Mouse (Mus musculus): Measurements from ENCODE around the gene Proz. TPM values are rescaled to one million over a fixed set of nuclear protein-coding genes. Genes with fewer than 3 reads are reported as not detected.

Proz gene
- total RNA-seq (2014; rRNA removed) (0.24 TPM in 1 of 2 replicates, not detected in the other), polyA plus RNA-seq (2015; fragmentation: Nextera tagmentation; extraction: Ambion mirVana) (0.91 TPM in 2 replicates)

GRCm38 (mm10) chr8:13060441-13061150 is at the start of gene Proz:
Proz (plus strand) TSS chr8:13060914.
- H3K27ac ChIP-seq (ENCODE audit: low read depth, low read length): no peak within 1 kb of the TSS
- 80% methylated on average over 17 of the region's 17 CpGs for WGBS
- no peak for TF ChIP-seq CTCF (IDR thresholded peaks at IDR 0.05; ENCODE audit: low read depth)
- DNase-seq (no peak), ATAC-seq (no peak)
- no peak within 1 kb of the TSS for H3K4me2 ChIP-seq (ENCODE audit: low read depth)
- H3K4me1 ChIP-seq (ENCODE audit: insufficient read depth): no peaks in the 10 kb centered on the region
- H3K27me3 ChIP-seq (ENCODE audit: insufficient read depth, low read length): no peaks in the 10 kb centered on the region
- H3K36me3 ChIP-seq (ENCODE audit: insufficient read depth): no peaks in the 10 kb centered on the region
- no peak within 1 kb of the TSS for H3K4me3 ChIP-seq (ENCODE audit: low read depth, low read length)
- H3K9ac ChIP-seq: no peak within 1 kb of the TSS
- no peaks in the 10 kb centered on the region for H3K9me3 ChIP-seq (ENCODE audit: low read length)

DNA sequence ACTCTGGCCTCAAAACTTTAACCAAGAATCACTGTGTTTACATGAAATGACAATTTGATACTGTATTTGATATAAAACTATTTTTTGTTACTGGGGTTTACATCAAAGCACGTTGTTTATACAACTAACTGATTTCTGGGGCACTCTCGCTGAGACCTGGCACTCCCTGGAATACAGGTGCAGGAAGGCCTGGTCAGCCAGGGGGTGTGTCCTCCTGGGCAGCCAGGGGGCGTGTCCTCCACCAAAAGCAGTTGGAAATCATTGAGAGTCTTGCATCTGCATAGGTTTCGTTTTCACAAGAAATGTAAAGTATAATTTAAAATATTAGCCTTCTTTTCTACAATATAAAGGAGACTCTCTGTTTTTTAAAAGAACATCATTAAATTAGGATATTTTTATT is 41.2 kb upstream of the Proz start:
- Histone ChIP-seq H3K4me2 (ENCODE audit: low read depth) (no peak overlapping the region), H3K4me3 (ENCODE audit: low read depth, low read length) (no peak overlapping the region), H3K36me3 (ENCODE audit: insufficient read depth) (peaks cover 60% of the 10 kb centered on the region), H3K9ac (no peak overlapping the region), H3K9me3 (ENCODE audit: low read length) (no peaks in the 10 kb centered on the region), H3K27ac (ENCODE audit: low read depth, low read length) (no peak overlapping the region), H3K27me3 (ENCODE audit: insufficient read depth, low read length) (no peaks in the 10 kb centered on the region), H3K4me1 (ENCODE audit: insufficient read depth) (no peaks in the 10 kb centered on the region)
- no peak for TF ChIP-seq CTCF (IDR thresholded peaks at IDR 0.05; ENCODE audit: low read depth)
- DNase-seq: no peak
- 67% methylated on average over 4 of the region's 4 CpGs for WGBS
- no peak for ATAC-seq

DNA sequence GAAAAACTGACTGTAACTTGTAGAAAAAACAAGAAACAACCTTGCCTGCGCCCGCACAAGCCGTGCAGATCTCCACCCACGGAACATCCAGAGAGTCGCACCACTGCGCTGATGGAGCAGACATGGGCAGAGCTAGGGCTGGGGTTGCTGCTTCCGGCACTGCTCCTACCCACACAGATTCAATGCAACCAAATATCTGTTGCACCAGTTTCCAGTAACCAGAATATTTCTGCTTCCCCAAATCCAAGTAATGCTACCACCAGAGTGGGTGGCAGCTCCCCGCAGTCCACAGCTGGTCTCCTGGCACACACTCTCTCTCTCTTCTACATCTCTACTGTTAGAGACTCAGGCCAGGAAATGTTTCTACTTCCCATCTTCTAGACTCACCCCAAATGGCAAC is 38.9 kb upstream of the Proz start:
- Histone ChIP-seq H3K9me3 (ENCODE audit: low read length) (no peaks in the 10 kb centered on the region), H3K9ac (no peak overlapping the region), H3K27ac (ENCODE audit: low read depth, low read length) (no peak overlapping the region), H3K27me3 (ENCODE audit: insufficient read depth, low read length) (no peaks in the 10 kb centered on the region), H3K4me3 (ENCODE audit: low read depth, low read length) (no peak overlapping the region), H3K36me3 (ENCODE audit: insufficient read depth) (peaks cover 37% of the 10 kb centered on the region), H3K4me1 (ENCODE audit: insufficient read depth) (no peaks in the 10 kb centered on the region), H3K4me2 (ENCODE audit: low read depth) (no peak overlapping the region)
- ATAC-seq: no peak
- no peak for TF ChIP-seq CTCF (IDR thresholded peaks at IDR 0.05; ENCODE audit: low read depth)
- 95% methylated on average over 8 of the region's 8 CpGs for WGBS
- no peak for DNase-seq

DNA sequence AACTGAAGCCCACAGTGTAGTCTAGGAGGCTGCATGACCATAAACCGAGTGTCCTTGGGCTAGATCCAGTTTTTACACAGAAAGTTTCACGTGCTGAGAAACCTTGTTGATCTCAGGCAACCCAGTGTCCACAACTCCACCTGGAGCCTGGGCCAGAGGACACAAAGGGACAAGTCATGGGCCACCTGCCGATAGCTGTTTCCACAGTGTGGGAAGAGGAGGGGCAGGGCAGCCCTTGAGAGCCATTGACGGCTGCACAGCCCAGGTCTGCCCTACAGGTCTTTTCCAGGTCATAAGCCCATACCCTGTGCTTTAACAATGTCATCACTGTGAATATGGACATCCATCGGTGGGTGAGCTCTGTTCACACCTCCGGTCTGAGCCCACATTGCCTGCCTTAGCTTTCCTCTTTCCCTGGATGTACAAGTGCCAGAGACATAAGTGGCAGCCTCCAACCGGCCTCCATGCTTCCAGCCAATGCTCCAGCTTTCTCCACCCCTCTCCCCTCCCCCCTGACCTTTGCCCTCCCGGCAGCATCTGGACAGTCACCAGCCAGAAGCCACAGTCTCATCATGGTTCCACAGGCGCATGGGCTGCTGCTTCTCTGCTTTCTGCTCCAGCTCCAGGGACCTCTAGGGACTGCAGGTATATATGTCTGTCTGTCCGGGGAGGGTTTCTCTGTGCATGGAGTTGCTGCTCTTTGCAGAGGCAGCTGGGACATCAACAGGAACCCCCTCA is 35.1 kb upstream of the Proz start, which contains the start of gene F7:
TSS of gene F7 (plus strand) at position 548 of the 738 bp plus-strand sequence.
- ATAC-seq (0 out of 2 replicates have a peak, but pooled peaks have one; percentile 18), DNase-seq (no peak)
- Histone ChIP-seq H3K9me3 (ENCODE audit: low read length) (no peaks in the 10 kb centered on the region), H3K36me3 (ENCODE audit: insufficient read depth) (peaks cover 3% of the 10 kb centered on the region), H3K4me3 (ENCODE audit: low read depth, low read length) (no peak within 1 kb of the TSS), H3K4me1 (ENCODE audit: insufficient read depth) (no peaks in the 10 kb centered on the region), H3K27me3 (ENCODE audit: insufficient read depth, low read length) (no peaks in the 10 kb centered on the region), H3K9ac (no peak within 1 kb of the TSS), H3K4me2 (ENCODE audit: low read depth) (no peak within 1 kb of the TSS), H3K27ac (ENCODE audit: low read depth, low read length) (no peak within 1 kb of the TSS)
- 71% methylated on average over 10 of the region's 10 CpGs for WGBS
- TF ChIP-seq CTCF (IDR thresholded peaks at IDR 0.05; ENCODE audit: low read depth): no peak

DNA sequence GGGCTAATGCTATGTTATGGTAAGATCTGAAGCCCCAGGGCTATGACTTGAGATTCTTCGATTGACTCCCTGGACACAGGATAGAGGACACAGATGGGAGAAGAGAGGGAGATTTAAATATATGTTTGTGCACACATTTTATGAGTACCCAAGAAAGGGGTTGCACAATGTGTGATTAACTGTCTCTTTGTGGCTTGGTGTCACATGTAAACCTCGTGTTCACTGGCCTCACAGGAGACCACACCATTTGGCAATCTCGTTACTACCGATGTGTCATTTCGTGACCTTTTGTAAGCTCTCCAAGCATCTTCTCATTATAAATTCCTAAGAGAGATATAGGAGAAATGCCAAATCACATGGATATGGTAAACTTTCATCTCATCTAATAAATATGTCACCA is 33.1 kb upstream of the Proz start:
- TF ChIP-seq CTCF (IDR thresholded peaks at IDR 0.05; ENCODE audit: low read depth): no peak
- H3K9ac ChIP-seq: no peak overlapping the region
- H3K27ac ChIP-seq (ENCODE audit: low read depth, low read length): no peak overlapping the region
- H3K4me2 ChIP-seq (ENCODE audit: low read depth): no peak overlapping the region
- no peaks in the 10 kb centered on the region for H3K9me3 ChIP-seq (ENCODE audit: low read length)
- H3K4me1 ChIP-seq (ENCODE audit: insufficient read depth): no peaks in the 10 kb centered on the region
- no peak overlapping the region for H3K4me3 ChIP-seq (ENCODE audit: low read depth, low read length)
- no peaks in the 10 kb centered on the region for H3K27me3 ChIP-seq (ENCODE audit: insufficient read depth, low read length)
- WGBS: 87% methylated on average over 5 of the region's 5 CpGs
- H3K36me3 ChIP-seq (ENCODE audit: insufficient read depth): no peaks in the 10 kb centered on the region; the same call in 1 of the 2 replicates
- ATAC-seq (no peak), DNase-seq (no peak)

GRCm38 (mm10) chr8:13028482-13028881 is 32.2 kb upstream of the Proz start:
- WGBS: 70% methylated on average over 5 of the region's 5 CpGs
- H3K36me3 ChIP-seq (ENCODE audit: insufficient read depth): no peaks in the 10 kb centered on the region; the same call in 1 of the 2 replicates
- H3K27ac ChIP-seq (ENCODE audit: low read depth, low read length): no peak overlapping the region
- H3K4me3 ChIP-seq (ENCODE audit: low read depth, low read length): no peak overlapping the region
- DNase-seq (no peak), ATAC-seq (no peak)
- no peaks in the 10 kb centered on the region for H3K9me3 ChIP-seq (ENCODE audit: low read length)
- no peaks in the 10 kb centered on the region for H3K27me3 ChIP-seq (ENCODE audit: insufficient read depth, low read length)
- no peaks in the 10 kb centered on the region for H3K4me1 ChIP-seq (ENCODE audit: insufficient read depth)
- TF ChIP-seq CTCF (IDR thresholded peaks at IDR 0.05; ENCODE audit: low read depth): no peak
- no peak overlapping the region for H3K4me2 ChIP-seq (ENCODE audit: low read depth)
- H3K9ac ChIP-seq: no peak overlapping the region

DNA sequence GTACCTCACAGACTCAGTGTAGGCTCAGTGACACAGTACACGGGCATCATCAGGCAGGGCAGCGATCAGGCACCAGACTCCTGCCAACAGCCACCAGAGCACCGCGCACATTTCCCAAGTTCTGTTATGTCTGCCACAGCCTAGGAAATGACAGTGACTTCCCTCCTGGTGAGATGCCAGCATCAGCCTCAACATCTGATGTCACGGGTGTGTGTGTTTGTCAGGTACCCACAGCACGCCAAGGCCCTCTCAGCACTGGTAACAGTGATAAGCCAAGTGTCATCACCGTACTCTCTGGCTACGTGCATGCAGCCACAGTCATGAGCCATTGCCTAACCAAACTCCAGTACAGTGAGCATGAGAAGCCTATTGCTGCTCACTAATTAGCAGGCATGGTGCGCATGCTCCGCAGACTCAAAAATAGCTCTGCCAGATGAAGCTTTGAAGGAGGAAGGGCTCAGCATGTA is 24.3 kb upstream of the Proz start:
- Histone ChIP-seq H3K4me1 (ENCODE audit: insufficient read depth) (0 out of 2 replicates have a peak, but pooled peaks cover 4% of the 10 kb centered on the region), H3K36me3 (ENCODE audit: insufficient read depth) (no peaks in the 10 kb centered on the region), H3K27ac (ENCODE audit: low read depth, low read length) (peak overlapping the region; percentile 59), H3K9me3 (ENCODE audit: low read length) (no peaks in the 10 kb centered on the region), H3K4me3 (ENCODE audit: low read depth, low read length) (no peak overlapping the region), H3K27me3 (ENCODE audit: insufficient read depth, low read length) (no peaks in the 10 kb centered on the region), H3K9ac (no peak overlapping the region), H3K4me2 (ENCODE audit: low read depth) (no peak overlapping the region)
- TF ChIP-seq CTCF (IDR thresholded peaks at IDR 0.05; ENCODE audit: low read depth): no peak
- DNase-seq (peak; percentile 77), ATAC-seq (peak; percentile 88)
- WGBS: 65% methylated on average over 10 of the region's 10 CpGs

All from forebrain, postnatal 0 days (tissue).